Mouse (Mus musculus) thymus, adult 2 months (tissue): ENCODE data around the gene Cfap44. TPM values are rescaled to one million over a fixed set of nuclear protein-coding genes. Genes with fewer than 3 reads are reported as not detected.

Experiments
- DNase-seq: peaks from one replicate; pipeline ENCODE4 v3.0.0; 2021
- H3K27ac ChIP-seq: fragments of 200-500 bp; 2 replicates; pipeline ENCODE4 v1.5.1; 2012; ENCODE audit warnings: low read length, control low read depth; ENCODE audit not compliant: control insufficient read depth, insufficient read depth
- H3K27me3 ChIP-seq: fragments of 200-500 bp; 2 replicates; pipeline ENCODE4 v1.6.1; 2012; ENCODE audit warnings: mild to moderate bottlenecking, low read length, moderate library complexity, mixed read lengths; ENCODE audit not compliant: control insufficient read depth, insufficient read depth
- H3K36me3 ChIP-seq: fragments of 200-500 bp; 2 replicates; pipeline ENCODE4 v1.6.1; 2012; ENCODE audit warnings: mild to moderate bottlenecking, low read length, moderate library complexity; ENCODE audit not compliant: control insufficient read depth, insufficient read depth
- H3K4me1 ChIP-seq: fragments of 200-500 bp; replicated peaks from 2 replicates; pipeline ENCODE4 v1.6.1; 2012; ENCODE audit warnings: low read length; ENCODE audit not compliant: control insufficient read depth, insufficient read depth
- H3K4me3 ChIP-seq: fragments of 200-500 bp; 2 replicates; pipeline ENCODE4 v1.5.1; 2012; ENCODE audit warnings: mild to moderate bottlenecking, low read length, control low read depth, moderate library complexity; ENCODE audit not compliant: control insufficient read depth, insufficient read depth
- CTCF ChIP-seq: fragments of 200-500 bp; IDR thresholded peaks from 2 replicates; pipeline ENCODE4 v1.5.1; 2012; ENCODE audit warnings: mild to moderate bottlenecking, control low read depth, low read length, moderate library complexity, borderline replicate concordance; ENCODE audit not compliant: control insufficient read depth, poor library complexity, insufficient read depth; ENCODE audit errors: extremely low read depth
- POLR2A ChIP-seq: fragments of 200-500 bp; IDR thresholded peaks from 2 replicates; pipeline ENCODE4 v1.6.1; 2012; ENCODE audit warnings: mild to moderate bottlenecking, low read length, control low read depth, moderate library complexity; ENCODE audit not compliant: control insufficient read depth, poor library complexity, insufficient read depth; ENCODE audit errors: extremely low read depth
- WGBS: fragments of 180-500 bp; shearing (Covaris S2); methylation state at CpG from one replicate; pipeline ENCODE4 v1.1.7; 2018; 5-methylcytosine and 5-hydroxymethylcytosine counted together
- polyA plus RNA-seq: library from polyadenylated mRNA; depleted of rRNA; stranded (reverse); fragments of >200 nt; gene quantifications from 2 replicates; pipeline ENCODE4 v1.2.3, GENCODE M21; 2012

The Cfap44 gene
- polyA plus RNA-seq, 1 experiment = 0.12 TPM

GRCm38 (mm10) chr16:44509458-44510344 is 115.1 kb downstream of the Cfap44 start:
- Histone ChIP-seq H3K4me1 (no peaks in the 10 kb centered on the region), H3K27me3 (no peaks in the 10 kb centered on the region), H3K27ac (no peak overlapping the region), H3K4me3 (no peak overlapping the region), H3K36me3 (no peaks in the 10 kb centered on the region)
- TF ChIP-seq CTCF = no peak
- WGBS = 82% methylated on average over 7 of the region's 7 CpGs
- DNase-seq = no peak

DNA sequence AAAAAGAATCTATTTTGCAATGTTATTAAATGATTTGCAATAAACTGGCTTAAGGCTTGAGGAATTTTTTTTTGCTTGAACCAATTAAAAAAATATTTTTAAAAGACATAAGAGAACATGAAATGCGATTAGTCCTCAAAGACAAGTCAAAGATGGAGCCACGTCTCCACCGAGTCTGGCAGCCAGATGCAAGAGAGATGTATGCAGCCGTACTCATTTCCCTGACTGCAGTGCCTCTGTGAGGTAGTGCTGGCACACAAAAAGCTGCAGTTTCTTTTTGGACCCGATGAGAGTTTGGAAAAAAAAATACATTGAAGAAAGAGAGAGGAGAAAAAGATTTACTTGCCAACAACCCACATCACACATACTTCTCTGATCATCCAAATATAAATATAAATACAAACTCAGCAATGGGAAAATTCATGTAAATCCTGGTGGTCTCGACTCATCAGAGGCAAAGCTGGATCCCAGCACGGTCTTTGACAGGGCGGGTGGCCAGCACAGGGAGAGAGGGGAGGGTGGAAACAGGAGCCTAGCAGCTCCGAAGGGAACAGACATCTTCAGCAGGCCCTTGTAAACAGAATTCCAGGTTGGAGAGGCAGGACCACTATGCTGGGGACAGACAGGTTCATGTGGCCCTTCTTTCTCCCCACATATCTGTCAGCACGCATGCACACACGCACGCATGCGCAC is 116.1 kb downstream of the Cfap44 start:
- Histone ChIP-seq H3K4me1 (no peaks in the 10 kb centered on the region), H3K27ac (no peak overlapping the region), H3K4me3 (no peak overlapping the region), H3K27me3 (no peaks in the 10 kb centered on the region), H3K36me3 (no peaks in the 10 kb centered on the region)
- DNase-seq = no peak
- 93% methylated on average over 13 of the region's 13 CpGs for WGBS
- TF ChIP-seq CTCF = no peak
- no peak for TF ChIP-seq POLR2A

DNA sequence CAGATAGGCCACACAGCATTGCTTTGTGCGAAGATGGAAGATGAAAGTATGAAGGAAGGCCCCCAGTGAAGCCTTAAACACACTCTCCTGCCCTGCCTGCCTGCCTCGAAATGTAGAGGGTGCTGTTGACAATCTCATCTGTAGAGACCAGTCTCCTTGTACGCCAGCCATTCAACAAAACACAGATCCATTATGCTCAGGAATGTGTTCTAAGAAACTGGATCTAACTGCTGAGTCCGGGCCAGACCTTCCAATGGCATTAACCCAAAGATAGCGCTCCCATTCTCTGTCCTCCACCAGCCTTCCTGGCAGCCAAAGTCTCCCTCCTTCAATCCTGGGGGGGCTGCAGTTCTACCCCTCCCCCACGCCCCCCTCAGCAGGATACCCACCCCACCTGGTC is 121.9 kb downstream of the Cfap44 start:
- no peaks in the 10 kb centered on the region for H3K4me1 ChIP-seq

DNA sequence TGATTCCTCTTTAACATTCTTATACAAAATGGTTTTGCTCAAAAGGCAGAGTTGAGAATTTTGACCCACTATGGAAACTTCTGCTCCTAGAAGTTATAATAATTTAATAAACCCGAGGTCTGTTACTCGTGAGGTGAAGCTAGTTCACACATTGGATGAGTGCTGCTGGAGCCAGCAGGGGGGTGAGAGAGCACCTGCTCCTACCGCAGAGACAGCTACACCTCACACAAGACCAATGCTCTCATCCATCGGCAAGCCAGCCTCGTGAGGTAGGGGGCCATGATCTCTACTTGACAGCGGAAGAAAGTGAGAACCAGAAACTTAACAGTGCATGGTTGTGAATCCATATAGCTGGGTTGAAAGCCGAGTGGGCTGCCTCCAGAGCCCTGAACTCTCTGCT is 129.0 kb downstream of the Cfap44 start:
- no peak for DNase-seq
- WGBS = 94% methylated on average over 7 of the region's 7 CpGs
- TF ChIP-seq CTCF (no peak), POLR2A (no peak)
- H3K27ac ChIP-seq = no peak overlapping the region
- H3K36me3 ChIP-seq = no peaks in the 10 kb centered on the region
- no peaks in the 10 kb centered on the region for H3K27me3 ChIP-seq
- H3K4me1 ChIP-seq = no peaks in the 10 kb centered on the region
- H3K4me3 ChIP-seq = no peak overlapping the region

More for the DNA sequence above, 121.9 kb downstream of the Cfap44 start:
- WGBS = 94% methylated on average over 6 of the region's 6 CpGs
- Histone ChIP-seq H3K27ac (no peak overlapping the region), H3K4me3 (no peak overlapping the region), H3K36me3 (no peaks in the 10 kb centered on the region), H3K27me3 (no peaks in the 10 kb centered on the region)
- DNase-seq = no peak
- TF ChIP-seq POLR2A (no peak), CTCF (no peak)

GRCm38 (mm10) chr16:44526044-44526443 is 131.4 kb downstream of the Cfap44 start:
- no peak for TF ChIP-seq CTCF
- TF ChIP-seq POLR2A = no peak
- WGBS = 100% methylated on average over 1 of the region's 1 CpGs
- Histone ChIP-seq H3K4me1 (no peaks in the 10 kb centered on the region), H3K36me3 (no peaks in the 10 kb centered on the region), H3K4me3 (no peak overlapping the region), H3K27ac (no peak overlapping the region), H3K27me3 (no peaks in the 10 kb centered on the region)
- DNase-seq = no peak

- Histone ChIP-seq H3K4me3 (no peak overlapping the region), H3K27me3 (no peaks in the 10 kb centered on the region), H3K4me1 (no peaks in the 10 kb centered on the region), H3K36me3 (no peaks in the 10 kb centered on the region), H3K27ac (no peak overlapping the region)
- 82% methylated on average over 12 of the region's 12 CpGs for WGBS
- no peak for TF ChIP-seq CTCF
- TF ChIP-seq POLR2A = no peak
- no peak for DNase-seq
Observed at GRCm38 (mm10) chr16:44526689-44527088, 132.1 kb downstream of the Cfap44 start.
